Mouse (Mus musculus) bone marrow macrophage, adult 2 months (primary cell): Measurements from ENCODE around the gene Cep170.

Experiments used
- CTCF ChIP-seq: IDR thresholded peaks from 2 replicates; pipeline ENCODE4 v1.5.1; 2012; ENCODE audit warnings: low read depth, mild to moderate bottlenecking, low read length, moderate library complexity
- POLR2A ChIP-seq: IDR thresholded peaks from 2 replicates; pipeline ENCODE4 v1.6.1; 2012; ENCODE audit warnings: mild to moderate bottlenecking, low read depth, low read length, borderline replicate concordance

DNA sequence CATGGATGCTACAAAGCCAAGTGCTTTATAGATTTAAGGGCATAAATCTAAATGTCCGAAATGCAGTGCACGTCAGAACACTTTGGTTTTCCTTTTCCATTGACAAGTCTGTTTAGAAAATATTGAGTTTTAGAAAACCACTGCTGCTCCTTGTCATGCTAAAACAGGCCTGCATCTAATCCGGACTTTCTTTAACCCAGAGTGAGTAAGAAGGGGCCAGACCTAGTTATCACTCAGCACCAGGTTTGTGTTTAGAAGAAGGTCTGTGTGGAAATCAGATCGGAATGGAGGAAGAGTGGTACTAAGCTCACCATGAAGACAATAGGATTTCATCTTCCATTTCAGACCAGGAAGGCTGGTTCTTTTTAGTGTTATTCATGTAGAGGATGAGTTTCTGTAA, 9.1 kb upstream of the Cep170 start:
- TF ChIP-seq CTCF (no peak), POLR2A (no peak)
